Mouse (Mus musculus) kidney, postnatal 10 days (tissue): ENCODE measurements around the gene Cttnbp2.
A peak's percentile ranks its signal among the peaks of the same experiment; 100 is the strongest.

Source experiments
- DNase-seq: peaks from one replicate; pipeline ENCODE4 v3.0.0; 2021; ENCODE audit warnings: mixed read lengths

Cttnbp2 gene

DNA sequence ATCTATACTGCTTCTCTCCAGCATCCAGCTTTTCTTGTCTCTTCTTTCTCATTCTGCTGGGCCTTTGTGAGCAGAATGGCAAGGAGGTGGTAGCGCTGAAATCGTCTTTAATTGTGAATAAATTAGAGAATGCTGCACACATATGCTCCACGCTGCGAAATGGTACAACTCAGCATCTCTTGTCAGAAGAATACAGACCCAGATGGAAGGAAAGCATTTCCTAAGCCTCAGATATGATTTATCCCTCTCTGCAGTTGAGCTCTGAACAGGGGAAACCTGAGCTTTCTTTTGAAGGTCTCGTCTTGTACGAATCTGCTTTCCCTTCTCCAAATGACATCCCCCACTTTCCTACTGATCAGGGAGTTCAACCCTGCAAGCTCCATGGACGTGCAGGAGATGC, 48.4 kb downstream of the Cttnbp2 start:
- DNase-seq, result no peak

- DNase-seq, result no peak
Measured at GRCm38 (mm10) chr6:18465626-18466025, 49.0 kb downstream of the Cttnbp2 start.

DNA sequence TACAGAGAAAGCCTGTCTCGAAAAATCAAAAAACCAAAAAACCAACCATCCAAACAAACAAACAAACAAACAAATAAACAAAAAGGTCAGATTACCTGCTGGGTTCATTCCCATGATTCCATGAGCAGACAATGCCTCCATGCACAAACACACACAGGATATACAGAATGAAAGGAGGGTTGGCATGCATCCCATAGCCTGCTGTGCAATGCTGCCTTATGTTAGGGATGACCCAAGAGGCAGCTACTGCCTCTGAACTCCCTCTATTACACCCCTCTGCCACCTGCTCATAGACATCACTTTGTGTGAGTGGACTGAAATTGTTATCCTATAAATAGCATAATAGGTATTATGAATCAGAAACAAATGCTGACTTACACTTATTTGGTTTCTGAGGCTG, 55.0 kb downstream of the Cttnbp2 start:
- DNase-seq, result no peak

DNA sequence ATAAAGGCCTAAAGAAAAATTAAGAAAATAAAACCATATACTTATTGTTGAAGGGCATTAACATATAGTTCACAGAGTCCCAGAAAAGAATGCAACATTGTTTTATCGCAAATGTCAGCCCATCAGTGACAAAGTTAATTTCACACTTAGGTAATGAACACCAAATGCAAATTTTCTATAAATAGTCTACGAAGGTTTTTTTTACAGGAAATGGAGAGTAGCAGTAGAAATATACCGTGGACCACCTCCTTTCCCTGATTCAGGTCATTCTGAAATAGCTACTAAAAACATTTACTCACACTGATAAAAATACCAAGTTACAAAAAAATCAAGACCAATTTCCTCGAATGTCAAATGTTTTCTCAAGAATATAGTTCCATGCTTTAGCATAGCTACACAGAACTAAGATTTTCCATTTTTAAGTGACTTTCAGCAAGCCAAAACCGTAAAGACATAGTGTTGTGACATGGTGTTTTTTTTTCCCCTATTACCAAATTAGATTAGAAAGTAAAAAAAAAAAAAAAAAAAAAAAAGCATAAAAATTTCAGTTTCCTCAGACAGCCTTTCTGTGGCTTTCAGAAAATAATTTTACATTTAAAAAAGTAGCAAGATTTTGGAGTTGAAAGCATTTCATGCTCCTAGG, 64.0 kb downstream of the Cttnbp2 start:
- no peak for DNase-seq

GRCm38 (mm10) chr6:18448078-18448477, 66.6 kb downstream of the Cttnbp2 start:
- no peak for DNase-seq

DNA sequence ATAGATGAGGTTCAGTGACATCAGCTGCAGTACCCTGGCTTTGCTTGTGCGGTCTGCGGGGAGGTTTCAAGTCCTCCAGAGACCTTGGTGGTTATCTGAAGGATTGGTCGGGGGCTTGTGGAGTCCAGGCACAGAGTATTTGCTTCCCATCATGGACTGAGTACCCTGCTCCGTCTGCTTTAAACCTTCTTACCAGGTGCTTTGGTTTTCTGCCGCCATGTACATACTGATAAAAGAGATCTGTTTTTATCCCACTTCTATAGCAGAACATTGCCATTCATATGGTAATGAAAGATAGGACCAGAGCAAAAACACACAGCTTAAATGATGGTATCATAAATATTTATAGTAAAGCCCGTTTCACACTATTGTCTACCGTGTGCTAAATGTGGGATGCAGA, 67.7 kb downstream of the Cttnbp2 start:
- no peak for DNase-seq

- DNase-seq, result no peak
Measured at GRCm38 (mm10) chr6:18446359-18446758, 68.3 kb downstream of the Cttnbp2 start.

GRCm38 (mm10) chr6:18445747-18446146, 68.9 kb downstream of the Cttnbp2 start:
- no peak for DNase-seq

GRCm38 (mm10) chr6:18442303-18442702, 72.3 kb downstream of the Cttnbp2 start:
- DNase-seq, result no peak

GRCm38 (mm10) chr6:18440918-18441532, 73.6 kb downstream of the Cttnbp2 start:
- no peak for DNase-seq

DNA sequence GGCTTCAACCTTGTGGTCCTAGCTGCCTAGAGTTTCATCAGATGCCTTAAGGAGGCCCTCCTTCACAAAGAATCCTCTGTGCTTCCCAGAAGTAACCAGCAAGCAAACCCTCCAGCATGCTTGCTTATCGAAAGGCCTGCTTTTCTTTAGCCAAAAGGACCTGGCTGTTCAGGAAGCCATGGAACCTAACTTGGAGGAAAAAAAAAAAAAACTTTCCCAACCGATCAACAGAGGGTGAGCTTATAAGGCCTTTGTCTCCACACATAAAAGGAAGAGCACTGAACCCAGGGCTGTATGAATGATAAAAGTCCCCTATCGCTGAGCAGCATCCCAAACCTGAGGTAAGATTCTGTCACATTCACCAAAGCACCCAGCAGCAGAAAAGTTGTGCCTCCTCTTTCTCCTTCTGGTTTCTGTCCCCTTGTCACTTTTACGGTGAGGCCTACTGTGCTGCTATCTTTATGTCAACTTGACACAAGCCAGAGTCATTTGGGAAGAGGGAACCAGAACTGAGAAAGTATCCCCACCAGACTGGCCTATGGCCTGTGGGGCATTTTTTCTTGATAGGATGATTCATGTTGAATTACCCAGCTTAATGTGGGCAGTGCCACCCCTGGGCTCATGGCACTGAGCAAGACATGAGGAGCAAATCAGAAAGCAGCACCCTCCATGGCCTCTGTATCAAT, 78.4 kb downstream of the Cttnbp2 start:
- no peak for DNase-seq

DNA sequence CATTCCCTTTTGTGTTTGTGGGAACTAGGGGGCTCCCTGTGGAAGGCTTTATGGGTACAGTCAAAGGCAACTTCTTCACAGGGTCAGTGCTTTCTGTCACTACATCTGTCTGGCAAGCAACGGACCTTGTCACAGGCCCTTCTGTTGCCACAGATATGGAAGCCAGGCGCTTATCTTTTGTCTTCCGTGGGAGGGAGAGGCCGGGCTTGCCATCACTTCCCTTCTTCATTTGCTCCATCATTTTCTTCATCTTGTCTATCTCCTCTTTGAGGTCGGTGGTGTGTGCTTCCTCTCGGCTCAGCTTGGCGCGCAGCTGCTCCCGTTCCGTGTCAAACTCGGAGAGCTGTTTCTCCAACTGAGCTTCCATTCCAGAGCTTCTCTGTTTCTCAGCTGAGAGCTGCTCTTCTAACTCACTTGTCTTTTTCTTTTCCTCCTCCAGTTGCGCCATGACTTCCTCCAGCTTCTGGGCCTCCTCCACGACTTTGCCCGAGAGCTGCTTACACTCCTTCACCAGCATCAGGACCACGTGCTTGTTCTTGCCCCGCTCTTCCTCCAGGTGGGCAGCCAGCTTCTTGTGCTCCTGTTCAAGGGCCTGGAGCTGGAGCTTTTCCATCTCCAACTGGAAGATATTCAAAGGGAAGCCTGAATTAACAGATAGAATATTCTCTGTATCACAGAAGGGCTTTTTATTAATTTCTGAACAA, 79.7 kb downstream of the Cttnbp2 start:
- DNase-seq, result no peak

DNA sequence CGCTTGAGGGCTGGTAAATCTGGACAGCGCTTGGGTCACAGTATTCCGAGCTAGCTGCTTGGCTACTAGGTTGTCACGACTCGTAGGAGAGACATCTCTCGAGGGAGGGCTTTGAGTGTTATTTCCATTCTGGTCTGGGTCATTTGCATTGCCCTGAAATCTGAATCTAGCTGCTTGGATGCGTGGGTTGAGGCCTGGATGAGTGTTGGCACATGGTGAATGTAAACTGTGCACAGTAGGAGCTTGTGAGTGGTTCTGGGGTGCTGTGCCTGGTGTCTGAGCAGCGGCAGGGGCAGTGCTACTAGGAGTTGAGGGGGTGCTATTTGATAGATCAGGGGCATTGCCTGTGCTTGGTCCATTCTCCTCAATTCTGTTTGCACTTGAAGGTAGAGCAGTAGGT, 80.3 kb downstream of the Cttnbp2 start:
- DNase-seq, result no peak

- no peak for DNase-seq
Measured at GRCm38 (mm10) chr6:18432362-18432761, 82.3 kb downstream of the Cttnbp2 start.

GRCm38 (mm10) chr6:18431891-18432290, 82.8 kb downstream of the Cttnbp2 start:
- no peak for DNase-seq

DNA sequence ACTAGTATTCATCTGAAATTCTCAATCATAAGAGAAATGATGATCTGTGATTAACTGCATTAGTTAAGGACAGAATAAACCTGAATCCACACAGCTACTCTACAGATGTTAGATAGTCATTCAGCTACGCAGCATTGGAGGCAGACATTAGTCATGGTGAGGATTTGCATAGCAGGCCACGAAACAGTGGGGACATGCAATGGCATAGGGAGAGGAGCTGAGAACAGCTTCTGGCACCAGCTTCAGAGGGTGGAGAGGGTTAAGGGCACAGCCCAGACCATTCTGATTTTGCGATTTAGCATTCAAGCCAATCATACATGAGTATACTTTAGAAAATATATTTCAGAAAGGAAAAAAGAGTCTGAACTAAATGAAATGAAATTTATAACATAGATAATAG, 84.6 kb downstream of the Cttnbp2 start:
- no peak for DNase-seq

GRCm38 (mm10) chr6:18424822-18425221, 89.8 kb downstream of the Cttnbp2 start:
- DNase-seq, result no peak

GRCm38 (mm10) chr6:18424367-18424766, 90.3 kb downstream of the Cttnbp2 start:
- no peak for DNase-seq

GRCm38 (mm10) chr6:18423112-18423511, 91.5 kb downstream of the Cttnbp2 start:
- no peak for DNase-seq

DNA sequence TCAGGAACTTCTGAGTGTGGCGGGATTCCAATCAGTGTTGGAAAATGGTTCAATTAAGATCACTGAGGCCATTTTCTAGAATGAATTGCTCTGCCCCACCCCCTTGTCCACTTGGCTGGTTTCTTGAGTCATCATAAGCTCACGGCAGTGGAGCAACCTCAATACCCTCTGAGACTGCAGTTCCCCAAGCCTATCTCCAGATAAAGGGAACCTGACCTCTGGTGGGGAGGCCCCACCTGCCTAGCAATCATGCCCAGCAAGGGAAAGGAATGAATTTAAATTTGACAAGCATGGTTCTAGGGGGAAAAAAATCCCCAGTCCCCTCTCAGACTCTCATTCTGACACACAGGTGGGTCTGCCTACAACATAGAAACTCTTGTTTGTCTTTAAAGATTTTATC, 93.1 kb downstream of the Cttnbp2 start:
- DNase-seq, result no peak

DNA sequence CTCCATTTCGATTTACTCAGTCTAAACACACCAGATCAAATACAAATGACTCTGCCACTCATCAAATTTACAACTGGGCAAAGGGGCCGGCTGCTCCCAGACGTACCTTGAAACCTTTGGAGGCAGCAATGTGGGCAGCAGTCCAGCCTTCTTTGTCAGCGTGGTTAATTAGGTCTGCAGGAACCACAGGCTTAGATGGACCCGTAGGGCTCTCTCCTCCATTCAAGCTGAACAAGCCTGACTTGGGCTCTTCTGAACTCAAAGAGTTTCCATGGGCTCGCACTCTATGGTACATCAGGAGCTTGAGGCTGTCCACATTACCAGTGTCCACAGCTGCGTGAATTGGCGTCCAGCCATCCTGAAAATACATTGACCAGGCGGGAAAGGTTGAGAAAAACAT, 94.0 kb downstream of the Cttnbp2 start:
- DNase-seq, result peak; percentile 61

- DNase-seq, result no peak
Measured at GRCm38 (mm10) chr6:18417866-18418454, 96.7 kb downstream of the Cttnbp2 start.

DNA sequence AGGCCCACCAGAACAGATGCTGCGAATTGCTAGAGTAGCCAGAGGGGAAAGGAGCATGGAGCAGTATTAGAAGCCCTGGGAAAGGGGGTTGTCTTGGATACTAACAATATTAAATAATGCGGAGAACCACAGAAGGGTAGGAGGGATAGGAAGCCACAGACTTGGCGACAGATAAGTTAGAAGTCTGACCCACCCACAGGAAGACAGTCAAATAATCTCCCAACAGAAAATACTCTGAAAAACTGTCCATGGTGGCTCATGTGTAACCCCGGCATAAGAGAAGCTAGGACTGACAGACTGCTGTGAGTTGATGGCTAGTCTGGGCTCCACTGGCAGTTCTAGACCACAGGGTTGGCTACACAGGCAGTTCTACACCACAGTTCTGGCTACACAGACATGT, 98.7 kb downstream of the Cttnbp2 start:
- no peak for DNase-seq
